Mouse (Mus musculus): ENCODE measurements around the gene Slc6a1.

DNA sequence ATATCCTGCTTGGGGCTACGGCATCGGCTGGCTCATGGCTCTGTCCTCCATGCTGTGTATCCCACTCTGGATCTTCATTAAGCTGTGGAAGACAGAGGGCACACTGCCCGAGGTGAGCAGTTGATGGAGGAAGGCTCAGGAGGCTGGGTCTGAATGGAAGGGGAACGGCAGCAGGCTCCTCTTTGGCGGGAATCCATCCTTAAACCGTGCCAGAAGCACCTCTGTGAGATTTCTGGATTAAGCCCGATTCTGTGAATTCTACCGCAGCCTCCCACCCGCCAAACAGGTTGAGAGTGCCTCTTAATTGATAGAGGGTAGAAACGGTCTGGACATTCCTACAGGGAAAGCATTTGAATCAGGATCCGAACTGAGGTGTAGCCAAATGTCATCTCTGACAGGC lies 36.8 kb upstream of the Slc6a1 start:
- TF ChIP-seq CTCF (IDR thresholded peaks at IDR 0.05; ENCODE audit: low read depth) (no peak), EP300 (IDR thresholded peaks at IDR 0.05; ENCODE audit: low read depth) (no peak)
